Mouse (Mus musculus) ES-Bruce4 (cell line): ENCODE results near the gene Skp1a. TPM values are rescaled to one million over a fixed set of nuclear protein-coding genes. Genes with fewer than 3 reads are reported as not detected.

Source experiments
- H3K27ac ChIP-seq: 2 replicates; pipeline ENCODE4 v1.5.1; 2012; ENCODE audit warnings: low read length, inconsistent platforms; ENCODE audit not compliant: insufficient read depth
- H3K27me3 ChIP-seq: 2 replicates; pipeline ENCODE4 v1.6.1; 2012; ENCODE audit warnings: mild to moderate bottlenecking, low read length, inconsistent platforms; ENCODE audit not compliant: control insufficient read depth, poor library complexity, insufficient read depth, severe bottlenecking
- H3K36me3 ChIP-seq: 2 replicates; pipeline ENCODE4 v1.6.1; 2012; ENCODE audit warnings: inconsistent platforms, mild to moderate bottlenecking, low read length, moderate library complexity; ENCODE audit not compliant: control insufficient read depth, poor library complexity, insufficient read depth, severe bottlenecking
- H3K4me1 ChIP-seq: one replicate; pipeline ENCODE4 v1.8.1; 2011; ENCODE audit warnings: low read length; ENCODE audit not compliant: control insufficient read depth, insufficient read depth
- H3K4me3 ChIP-seq: 2 replicates; pipeline ENCODE4 v1.5.1; 2011; ENCODE audit warnings: low read depth, mild to moderate bottlenecking, low read length
- H3K9ac ChIP-seq: 2 replicates; pipeline ENCODE4 v1.6.1; 2012; ENCODE audit warnings: low read depth, mild to moderate bottlenecking, inconsistent platforms; ENCODE audit not compliant: poor library complexity, severe bottlenecking
- H3K9me3 ChIP-seq: replicated peaks from 2 replicates; pipeline ENCODE4 v1.6.1; 2012; ENCODE audit warnings: mild to moderate bottlenecking, low read length, inconsistent platforms; ENCODE audit not compliant: control insufficient read depth, poor library complexity, insufficient read depth, severe bottlenecking
- CTCF ChIP-seq: IDR thresholded peaks from one replicate; pipeline ENCODE4 v1.8.1; 2011; ENCODE audit warnings: low read depth, low read length
- EP300 ChIP-seq: IDR thresholded peaks from 2 replicates; pipeline ENCODE4 v1.6.1; 2011; ENCODE audit warnings: low read depth, low read length; ENCODE audit not compliant: insufficient read depth
- POLR2A ChIP-seq: IDR thresholded peaks from one replicate; pipeline ENCODE4 v1.8.1; 2011; ENCODE audit warnings: low read length; ENCODE audit not compliant: insufficient read depth
- polyA plus RNA-seq: library from polyadenylated mRNA; stranded (reverse); fragments of >200 nt; gene quantifications from 2 replicates; pipeline ENCODE4 v1.2.4, GENCODE M21; 2011; ENCODE audit warnings: low read depth; ENCODE audit not compliant: missing spikeins, insufficient read depth, insufficient read length

Skp1a gene
- polyA plus RNA-seq, 1 experiment, result 680 TPM

- peak overlapping the region; percentile 82 for H3K27ac ChIP-seq
- no peaks in the 10 kb centered on the region for H3K9me3 ChIP-seq
- no peaks in the 10 kb centered on the region for H3K36me3 ChIP-seq
- H3K27me3 ChIP-seq, result no peaks in the 10 kb centered on the region
- peaks cover 7% of the 10 kb centered on the region for H3K4me1 ChIP-seq
- 0 out of 2 replicates have a peak overlapping the region, but pooled peaks have one; percentile 2 for H3K9ac ChIP-seq
- peak; percentile 92 for TF ChIP-seq EP300
- TF ChIP-seq POLR2A, result no peak
- no peak for TF ChIP-seq CTCF
- H3K4me3 ChIP-seq, result peak overlapping the region; percentile 66
Measured at GRCm38 (mm10) chr11:52223968-52224682, 7.7 kb upstream of the Skp1a start.

GRCm38 (mm10) chr11:52225986-52226599 is 5.7 kb upstream of the Skp1a start:
- Histone ChIP-seq H3K9ac (0 out of 2 replicates have a peak overlapping the region, but pooled peaks have one; percentile 2), H3K27ac (peak overlapping the region; percentile 95), H3K27me3 (no peaks in the 10 kb centered on the region), H3K36me3 (no peaks in the 10 kb centered on the region), H3K4me1 (peaks cover 7% of the 10 kb centered on the region), H3K9me3 (no peaks in the 10 kb centered on the region), H3K4me3 (peak overlapping the region; percentile 16; the same call in 1 of the 2 replicates)
- TF ChIP-seq CTCF, result peak; percentile 18
- no peak for TF ChIP-seq EP300

GRCm38 (mm10) chr11:52227053-52227452 is 4.7 kb upstream of the Skp1a start:
- peaks cover 7% of the 10 kb centered on the region for H3K4me1 ChIP-seq
- no peaks in the 10 kb centered on the region for H3K36me3 ChIP-seq
- H3K9me3 ChIP-seq, result no peaks in the 10 kb centered on the region
- H3K27ac ChIP-seq, result peak overlapping the region; percentile 95
- no peak overlapping the region; the same call in 1 of the 2 replicates for H3K4me3 ChIP-seq
- H3K27me3 ChIP-seq, result no peaks in the 10 kb centered on the region
- TF ChIP-seq EP300, result no peak
- no peak for TF ChIP-seq CTCF
- no peak for TF ChIP-seq POLR2A
- H3K9ac ChIP-seq, result peak overlapping the region; percentile 56

- TF ChIP-seq POLR2A, result no peak
- no peak for TF ChIP-seq CTCF
- 0 out of 2 replicates have a peak, but pooled peaks have one; percentile 38 for TF ChIP-seq EP300
- H3K36me3 ChIP-seq, result no peaks in the 10 kb centered on the region
- no peaks in the 10 kb centered on the region for H3K27me3 ChIP-seq
- peak overlapping the region; percentile 56; the same call in 1 of the 2 replicates for H3K9ac ChIP-seq
- peak overlapping the region; percentile 95 for H3K27ac ChIP-seq
- H3K9me3 ChIP-seq, result no peaks in the 10 kb centered on the region
- peaks cover 7% of the 10 kb centered on the region for H3K4me1 ChIP-seq
- peak overlapping the region; percentile 30 for H3K4me3 ChIP-seq
Measured at GRCm38 (mm10) chr11:52227466-52228226, 4.1 kb upstream of the Skp1a start.

GRCm38 (mm10) chr11:52228722-52229448 is 2.9 kb upstream of the Skp1a start:
- peak overlapping the region; percentile 86 for H3K27ac ChIP-seq
- H3K27me3 ChIP-seq, result no peaks in the 10 kb centered on the region
- no peak overlapping the region for H3K9ac ChIP-seq
- H3K9me3 ChIP-seq, result no peaks in the 10 kb centered on the region
- H3K4me1 ChIP-seq, result peaks cover 7% of the 10 kb centered on the region
- H3K4me3 ChIP-seq, result 0 out of 2 replicates have a peak overlapping the region, but pooled peaks have one; percentile 10
- H3K36me3 ChIP-seq, result no peaks in the 10 kb centered on the region
- TF ChIP-seq POLR2A, result no peak
- TF ChIP-seq EP300, result 0 out of 2 replicates have a peak, but pooled peaks have one; percentile 7
